Mouse (Mus musculus) kidney, postnatal 36 days (tissue): ENCODE measurements around the gene Rcor1.
"Not testable (repeated sequence)": the region's sequence is repeated elsewhere in the genome, so short reads cannot be mapped to it uniquely, and the experiment has no call there.

Source experiments
- DNase-seq, 2 experiments: peaks; one replicate each; pipeline ENCODE4 v3.0.0; 2021 to 2022; ENCODE audit warnings: mixed read lengths in 2 of 2

Gene Rcor1

DNA sequence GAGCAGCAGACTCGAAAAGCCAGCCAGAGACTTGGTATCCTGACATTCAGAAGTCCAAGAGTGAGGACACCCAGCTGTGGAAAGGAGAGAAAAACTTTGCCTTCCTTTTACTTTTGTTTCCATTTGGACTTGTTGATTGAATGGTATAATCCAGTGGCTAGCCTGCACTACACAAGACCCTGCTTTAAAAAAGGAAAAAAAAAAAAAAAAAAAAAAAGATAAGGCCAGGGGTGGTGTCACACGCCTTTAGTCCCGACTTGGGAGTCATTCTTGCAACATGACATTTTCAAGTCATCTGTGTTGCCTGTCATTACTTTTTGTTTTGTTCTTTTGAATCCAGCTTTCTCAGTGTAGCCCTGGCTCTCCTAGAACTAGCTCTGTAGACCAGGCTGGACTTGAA is 17.6 kb upstream of the Rcor1 start:
- DNase-seq = no peak

DNA sequence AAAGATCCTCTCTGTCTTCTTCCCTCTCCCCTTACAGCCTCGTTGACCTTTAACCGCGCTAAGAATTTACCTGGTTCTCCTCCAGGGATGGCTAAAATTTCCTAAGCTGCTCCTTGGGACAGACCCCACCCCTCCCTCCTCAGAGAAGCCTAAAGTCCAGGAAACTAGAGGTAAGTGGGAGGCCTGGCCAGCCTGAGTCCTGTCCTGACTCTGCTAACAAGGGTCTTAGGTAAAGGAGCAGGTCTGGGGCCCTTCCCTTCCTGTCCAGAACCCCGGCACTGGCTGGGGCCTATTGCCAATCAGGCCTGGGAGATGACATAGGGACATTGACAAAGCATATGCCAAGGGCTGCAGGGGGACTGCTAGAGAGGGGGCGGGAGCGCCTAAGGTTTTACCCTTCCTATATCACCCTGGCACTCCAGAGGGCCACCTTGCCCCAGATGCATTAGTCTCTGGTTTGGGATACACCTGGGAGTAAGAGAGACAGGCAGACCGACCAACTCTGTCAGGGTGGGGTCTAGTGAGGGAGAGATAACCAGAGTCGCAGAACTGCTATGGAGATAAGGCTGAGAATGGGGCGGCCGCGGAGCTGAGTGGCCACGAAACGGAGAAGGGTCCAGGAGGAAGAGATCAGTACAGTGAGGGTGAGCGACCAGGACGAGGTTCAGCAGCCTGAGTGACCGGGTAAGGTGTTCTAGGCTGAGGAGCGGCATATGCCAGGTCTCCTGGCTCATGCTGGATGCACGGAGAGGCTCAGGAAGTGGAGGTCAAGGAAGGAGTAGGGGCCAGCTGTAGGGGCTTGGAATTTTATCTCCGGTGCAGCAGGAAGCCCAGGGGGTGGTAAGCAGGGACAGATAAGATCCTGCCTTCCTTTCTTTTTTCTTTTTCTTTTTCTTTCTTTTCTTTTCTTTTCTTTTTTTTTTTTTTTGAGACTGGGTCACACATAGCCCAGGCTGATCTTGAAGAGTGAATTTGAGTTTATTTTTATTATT is 10.7 kb upstream of the Rcor1 start:
- no peak for DNase-seq

DNA sequence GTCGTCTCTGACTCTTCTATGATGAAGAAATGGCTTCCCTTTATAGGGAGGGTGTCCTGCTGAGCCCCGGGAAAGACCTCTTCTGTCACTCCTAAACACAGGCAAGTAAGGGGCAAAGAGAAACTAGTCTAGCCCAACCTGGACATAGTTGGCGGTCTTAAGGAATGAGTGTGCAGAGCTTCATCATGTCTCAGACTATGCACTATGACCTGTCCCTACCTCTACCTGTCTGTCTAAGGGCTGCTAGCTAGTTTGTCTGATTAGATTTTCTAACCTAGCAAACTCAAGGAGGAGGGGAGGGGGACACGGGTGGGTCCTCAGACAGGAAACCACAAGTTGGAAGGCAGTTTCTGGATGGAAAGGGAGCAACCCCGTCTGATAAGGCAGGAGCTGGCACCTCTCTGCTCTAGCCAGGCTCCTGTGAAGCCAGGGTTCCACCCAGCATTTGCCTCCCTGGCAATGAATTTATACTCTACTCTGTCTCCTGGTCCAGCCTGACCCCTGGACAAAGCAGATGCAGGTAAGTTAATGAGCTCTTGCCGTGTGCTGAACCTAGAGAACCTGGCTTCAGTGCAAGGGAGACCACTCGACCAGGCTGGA is 9.8 kb upstream of the Rcor1 start:
- DNase-seq = no peak

DNA sequence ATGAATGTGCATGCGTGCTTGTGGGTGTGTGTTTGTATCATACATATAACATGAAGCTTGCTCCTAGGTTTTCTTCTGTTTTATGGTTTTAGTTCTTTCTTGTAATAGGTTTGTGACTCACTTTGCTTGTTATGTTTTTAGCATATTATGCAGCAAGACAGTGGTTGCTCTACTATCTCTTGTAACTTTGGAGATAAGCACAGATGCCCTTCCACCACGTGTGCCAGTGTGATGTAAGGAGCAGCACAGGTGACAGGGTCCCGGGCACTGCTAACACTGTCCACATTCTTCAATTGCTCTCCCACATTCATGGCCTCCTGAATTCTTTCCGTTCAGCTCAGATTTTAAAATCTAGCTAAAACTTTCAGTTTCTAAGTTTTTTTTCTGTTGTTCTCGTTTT is 6.3 kb upstream of the Rcor1 start:
- no peak for DNase-seq

DNA sequence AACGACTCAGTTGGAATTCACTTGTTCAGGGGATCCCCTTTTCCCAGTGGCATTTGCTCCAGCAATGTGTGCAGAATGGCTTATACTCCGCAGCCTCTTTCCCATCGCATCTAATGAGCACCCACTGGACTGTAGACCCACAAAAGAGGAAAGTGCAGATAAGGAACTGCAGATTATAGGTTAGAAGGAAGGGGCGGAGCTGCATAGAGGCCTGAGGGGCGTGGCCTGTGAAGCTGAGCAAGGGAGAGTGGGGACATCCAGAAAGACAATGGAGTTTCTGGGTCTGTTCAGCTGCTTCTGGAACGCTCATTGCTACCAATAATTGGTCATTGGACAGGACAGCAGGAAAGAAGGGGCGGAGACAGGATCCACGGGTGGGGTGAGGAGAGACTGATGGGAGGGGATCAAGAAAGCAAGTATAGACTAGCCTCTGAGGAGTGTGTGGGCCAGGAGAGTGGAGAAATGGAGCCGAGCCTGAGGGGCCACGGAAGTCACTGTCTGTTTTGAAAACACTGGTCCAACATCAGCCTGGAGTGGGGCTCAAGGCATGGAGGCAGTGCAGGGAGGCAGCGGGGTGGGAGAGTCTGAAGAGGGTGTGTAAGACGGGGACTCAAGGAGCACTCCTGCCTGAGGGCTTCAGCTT is 3.8 kb upstream of the Rcor1 start:
- peak in 1 of 2 experiments; percentile 32 for DNase-seq

DNA sequence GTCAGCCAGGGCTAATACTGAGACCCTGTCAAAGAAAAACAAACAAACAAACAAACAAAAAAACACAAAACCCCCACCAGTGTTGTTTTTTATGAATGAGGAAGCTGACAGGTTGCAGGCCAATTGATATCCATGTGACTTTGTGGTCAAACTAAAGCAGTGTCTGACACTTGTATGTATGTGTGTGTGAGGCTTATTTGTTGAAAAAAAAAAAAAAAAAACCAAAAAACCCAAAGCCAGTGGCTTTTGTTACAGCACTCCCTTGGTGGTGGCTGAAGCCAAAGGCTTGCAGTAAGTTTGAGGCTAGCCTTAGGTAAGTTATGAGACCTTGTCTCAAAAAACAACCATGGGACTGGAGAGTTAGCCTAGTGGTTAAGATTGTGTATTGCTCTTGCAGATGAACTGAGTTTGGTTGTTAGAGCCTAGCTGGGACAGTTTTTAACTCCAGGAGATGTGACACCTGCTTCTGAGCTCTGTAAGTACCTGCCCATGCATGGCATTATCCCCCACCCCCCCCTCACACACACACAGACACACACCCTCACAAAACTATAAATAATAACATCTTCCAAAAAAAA is 2.9 kb upstream of the Rcor1 start:
- DNase-seq = no peak

DNA sequence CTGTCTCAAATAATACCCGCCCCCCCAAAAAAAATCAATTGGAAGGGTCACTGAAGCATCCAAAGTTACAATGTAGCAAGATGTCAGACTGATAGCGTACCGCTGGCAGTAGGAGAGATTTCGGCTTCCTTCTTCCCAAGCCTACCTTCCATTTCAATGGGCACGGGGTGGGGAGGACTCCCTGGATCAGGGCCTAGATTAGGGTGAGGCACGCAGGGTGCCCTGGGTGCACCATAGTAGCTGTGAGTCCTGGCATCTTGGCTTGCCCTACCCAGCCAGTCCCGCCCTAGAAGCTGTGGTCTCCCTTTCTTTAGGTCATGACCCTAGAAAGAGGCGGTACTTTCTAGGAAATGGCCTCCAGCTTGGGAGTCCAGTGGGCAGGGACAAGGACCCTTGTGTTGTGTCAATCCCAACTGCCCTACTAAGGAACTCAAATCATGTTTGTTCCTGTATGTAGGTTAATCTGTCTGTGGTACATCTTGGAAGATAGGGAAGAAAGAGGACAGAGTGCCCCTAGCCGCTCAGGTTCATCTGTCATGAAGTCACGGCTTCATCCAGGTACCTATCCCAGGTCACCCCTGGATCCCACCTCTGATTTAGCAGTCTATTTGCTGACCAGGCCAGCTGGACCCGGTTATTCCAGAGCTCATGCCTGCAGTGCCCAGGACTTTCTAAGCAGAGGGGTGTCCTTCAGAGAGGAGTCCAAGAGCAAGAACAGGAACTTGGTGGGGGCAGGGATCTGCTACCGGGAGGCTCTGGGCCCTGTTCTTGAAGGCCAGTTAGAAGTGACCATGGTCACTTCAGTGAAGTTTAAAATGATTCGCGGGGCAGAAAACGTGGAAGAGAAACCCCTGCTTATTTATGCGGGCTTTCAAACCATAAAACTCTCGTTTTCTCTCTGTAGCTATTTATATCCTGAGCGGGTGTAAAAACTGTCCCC is 1.6 kb upstream of the Rcor1 start:
- DNase-seq = peak; percentile 56 to 62

DNA sequence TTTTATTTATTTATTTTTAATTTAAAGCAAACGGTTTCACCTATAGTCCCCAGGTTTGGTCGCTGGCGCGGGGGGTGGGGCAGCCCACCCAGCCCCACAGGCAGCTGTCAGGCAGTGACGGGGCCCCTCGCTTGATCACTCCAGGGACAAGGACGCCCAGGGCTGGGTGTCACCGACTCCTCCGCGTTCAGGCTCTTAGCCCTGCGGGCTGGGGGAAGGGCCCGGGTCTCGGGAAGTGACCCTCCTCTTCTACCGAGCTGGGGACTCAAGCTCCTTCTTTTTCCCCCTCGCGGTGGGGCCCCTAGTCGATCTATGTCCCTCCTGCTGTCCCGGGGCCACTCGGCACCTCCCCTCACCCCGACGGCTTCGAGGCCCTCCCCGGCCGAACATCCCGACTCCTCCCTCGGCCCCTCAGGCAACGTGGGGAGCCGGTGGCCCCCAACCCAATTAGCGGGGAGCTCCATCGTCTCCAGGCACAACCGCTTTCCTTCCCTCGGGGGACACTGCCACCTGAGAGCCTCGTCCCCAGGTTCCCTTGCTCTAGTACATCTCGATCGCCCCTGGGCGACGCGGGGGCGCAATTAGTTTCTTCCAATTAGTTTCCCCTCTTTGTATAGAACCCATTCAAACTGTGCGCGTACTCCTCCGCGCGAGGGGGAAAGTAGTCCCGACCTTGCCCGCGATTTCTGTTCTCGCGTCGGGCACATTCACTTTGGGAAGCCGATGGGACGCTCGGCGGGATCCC is 748 bp upstream of the Rcor1 start:
- peak in 1 of 2 experiments; percentile 50 for DNase-seq

DNA sequence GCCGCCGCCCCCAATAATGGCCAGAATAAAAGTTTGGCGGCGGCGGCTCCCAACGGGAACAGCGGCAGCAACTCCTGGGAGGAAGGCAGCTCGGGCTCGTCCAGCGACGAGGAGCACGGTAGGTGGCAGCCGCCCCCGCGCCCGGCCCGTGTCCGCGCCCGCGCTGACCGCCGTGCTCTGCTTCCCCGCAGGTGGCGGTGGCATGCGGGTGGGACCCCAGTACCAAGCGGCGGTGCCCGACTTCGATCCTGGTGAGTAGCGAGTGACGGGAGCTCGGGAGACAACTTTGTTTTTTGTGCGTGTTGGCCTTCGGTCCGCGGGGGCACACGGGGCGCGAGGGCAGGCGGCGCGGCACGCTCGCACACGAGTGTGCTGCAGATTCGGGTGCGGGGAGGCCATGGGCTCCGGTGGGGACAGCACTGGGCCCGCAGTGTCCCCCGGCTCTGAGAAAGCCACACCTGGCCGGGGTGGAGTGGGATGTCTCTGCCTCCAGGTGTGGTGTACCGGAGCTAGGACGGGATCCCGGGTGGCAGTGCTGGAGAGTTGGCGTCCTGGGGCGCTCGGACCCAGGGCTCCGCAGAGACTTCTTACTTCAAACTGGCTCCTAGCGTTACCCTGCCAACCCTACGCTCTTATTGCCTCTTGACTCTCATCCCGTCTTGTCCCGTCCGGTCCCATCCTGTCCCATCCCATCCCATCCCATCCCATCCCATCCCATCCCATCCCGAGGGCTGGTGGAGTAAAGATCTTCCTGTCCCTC is 800 bp downstream of the Rcor1 start:
- peak; percentile 27 to 69 for DNase-seq

DNA sequence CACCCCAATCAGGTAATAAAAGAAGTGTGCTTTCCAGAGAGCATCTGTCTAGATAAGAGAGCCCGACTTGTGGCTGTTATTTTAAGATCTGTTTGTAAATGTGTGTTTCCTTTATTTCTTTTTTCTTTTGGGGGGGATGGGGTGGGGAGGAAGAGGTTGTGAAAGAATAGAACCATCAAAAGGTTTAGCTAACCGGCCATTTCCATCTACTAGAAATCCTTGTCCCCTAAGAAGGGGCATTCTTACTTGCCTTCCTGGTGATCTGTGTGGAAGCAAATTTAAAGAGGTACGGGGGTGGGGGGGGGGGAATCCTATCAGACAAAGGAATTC is 1.3 kb downstream of the Rcor1 start:
- no peak for DNase-seq

DNA sequence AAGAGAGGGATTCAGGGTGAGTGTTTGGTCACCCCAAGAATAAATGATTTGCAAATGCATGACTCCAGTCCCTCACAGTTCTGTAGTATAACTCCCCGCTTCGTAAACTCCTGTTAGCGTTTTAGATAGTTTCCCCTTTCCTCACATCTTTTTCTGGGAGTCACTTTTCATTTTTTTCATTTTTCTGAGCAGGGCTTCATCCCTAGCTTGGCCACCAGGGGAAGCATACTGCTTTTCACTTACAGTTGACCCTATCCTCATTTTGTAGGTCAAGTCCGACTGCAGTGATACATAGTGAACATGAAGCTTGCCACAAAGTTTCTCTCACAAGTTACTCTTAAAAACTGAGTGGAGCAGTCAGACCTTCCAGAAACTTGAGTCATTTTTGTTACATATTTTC is 2.0 kb downstream of the Rcor1 start:
- DNase-seq = peak; percentile 44 to 58

DNA sequence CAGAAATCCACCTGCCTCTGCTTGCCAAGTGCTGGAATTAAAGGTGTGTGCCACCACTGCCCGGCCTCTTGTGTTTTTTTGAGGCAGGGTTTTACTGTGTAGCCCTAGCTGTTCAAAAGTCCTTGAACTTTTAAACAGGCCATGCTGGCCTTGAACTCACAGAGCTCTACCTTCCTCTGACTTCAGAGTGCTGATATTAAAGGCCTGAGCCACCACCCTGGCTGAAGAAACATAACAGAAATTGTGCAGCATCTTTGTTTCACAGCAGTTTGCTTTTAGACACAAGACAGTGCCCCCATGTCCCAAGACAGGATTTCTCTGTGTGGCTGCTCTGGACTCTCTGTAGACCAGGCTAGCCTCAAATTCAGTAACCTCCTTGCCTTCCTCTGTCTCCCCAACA is 3.2 kb downstream of the Rcor1 start:
- no peak for DNase-seq

DNA sequence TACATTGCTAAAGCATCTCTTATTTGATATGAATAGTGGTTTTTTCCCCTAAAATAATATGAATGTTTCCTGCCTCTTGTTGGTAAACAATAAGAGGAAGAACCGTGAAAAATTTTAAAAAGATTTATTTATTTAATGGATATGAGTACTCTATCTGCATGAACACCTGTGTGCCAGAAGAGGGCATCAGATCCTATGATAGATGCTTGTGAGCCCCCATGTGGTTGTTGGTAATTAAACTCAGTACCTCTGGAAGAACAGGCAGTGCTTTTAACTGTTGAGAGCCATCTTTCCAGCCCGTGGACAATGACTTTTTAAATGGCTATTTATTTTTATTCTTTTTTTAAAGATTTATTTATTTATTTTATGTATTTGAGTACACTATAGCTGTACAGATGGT is 5.7 kb downstream of the Rcor1 start:
- no peak for DNase-seq

DNA sequence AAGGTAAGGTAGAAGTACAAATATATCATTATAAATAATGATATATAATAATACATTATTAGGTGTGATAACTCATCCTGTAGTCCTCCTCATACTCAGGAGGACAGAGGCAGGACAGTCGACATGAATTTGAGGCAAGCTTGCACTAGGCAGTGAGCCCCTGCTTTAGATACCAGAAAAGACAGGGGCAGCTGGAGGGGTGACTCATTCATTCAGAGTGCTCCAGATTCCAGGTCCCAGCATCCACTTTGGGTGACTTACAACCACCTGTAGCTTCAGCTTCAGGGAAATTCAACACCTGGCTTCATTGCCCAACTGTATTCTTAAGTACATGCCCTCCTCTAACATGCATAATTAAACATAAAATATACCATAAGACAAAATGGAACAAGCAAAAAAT is 7.7 kb downstream of the Rcor1 start:
- no peak for DNase-seq

DNA sequence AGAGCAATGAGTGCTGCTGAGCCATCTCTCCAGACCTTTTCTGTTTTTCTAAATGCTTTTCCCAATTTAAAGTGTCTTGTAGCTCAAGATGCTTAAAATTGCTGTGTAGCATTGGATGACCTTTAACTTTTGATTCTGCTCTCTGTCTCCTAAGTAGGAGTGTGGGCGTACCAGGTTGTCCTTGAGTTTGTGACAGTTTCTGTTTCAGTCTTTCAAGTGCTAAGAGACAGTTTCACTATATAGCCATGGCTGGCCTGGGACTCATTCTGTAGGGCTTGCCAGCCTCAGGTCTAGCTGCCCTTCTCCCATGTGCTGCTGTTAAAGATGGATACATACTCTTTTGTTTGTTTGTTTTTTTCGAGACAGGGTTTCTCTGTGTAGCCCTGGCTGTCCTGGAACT is 9.1 kb downstream of the Rcor1 start:
- DNase-seq = no peak

DNA sequence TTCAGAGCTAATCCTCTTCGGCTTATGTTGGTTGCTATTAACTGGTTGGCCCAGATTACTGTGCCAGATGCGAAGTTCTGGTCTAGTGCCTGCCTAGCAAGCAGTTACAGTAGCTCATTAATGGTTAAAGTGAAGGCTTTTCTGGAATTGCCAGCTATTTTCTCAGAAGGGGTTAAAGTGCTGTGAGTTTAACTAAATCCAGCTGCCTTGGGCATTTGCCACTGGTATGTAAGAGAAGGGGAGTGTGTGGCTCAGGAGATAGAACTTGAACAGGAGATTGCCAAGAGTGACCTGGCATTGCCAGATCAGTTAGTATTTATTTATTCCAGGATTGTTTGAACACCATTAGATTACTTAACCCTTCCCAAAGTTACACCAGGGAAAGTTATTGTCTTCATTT is 11.1 kb downstream of the Rcor1 start:
- peak; percentile 64 to 71 for DNase-seq

DNA sequence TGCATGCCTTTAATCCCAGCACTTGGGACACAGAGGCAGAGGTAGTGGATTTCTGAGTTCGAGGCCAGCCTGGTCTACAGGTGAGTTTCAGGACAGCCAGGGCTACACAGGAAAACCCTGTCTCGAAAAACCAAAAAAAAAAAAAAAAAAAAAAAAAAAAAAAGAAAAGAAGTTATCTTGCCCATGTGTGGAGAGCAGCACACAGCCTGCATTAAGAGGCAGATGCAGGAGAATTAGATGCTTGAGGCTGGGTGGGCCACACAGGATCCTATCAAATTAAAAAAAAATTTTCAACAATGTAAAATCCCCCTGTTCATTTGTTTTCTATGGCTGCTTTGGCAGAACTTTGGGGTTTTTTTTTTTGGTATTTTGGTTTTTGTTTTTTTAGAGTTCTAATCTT is 24.2 kb downstream of the Rcor1 start:
- no peak for DNase-seq

DNA sequence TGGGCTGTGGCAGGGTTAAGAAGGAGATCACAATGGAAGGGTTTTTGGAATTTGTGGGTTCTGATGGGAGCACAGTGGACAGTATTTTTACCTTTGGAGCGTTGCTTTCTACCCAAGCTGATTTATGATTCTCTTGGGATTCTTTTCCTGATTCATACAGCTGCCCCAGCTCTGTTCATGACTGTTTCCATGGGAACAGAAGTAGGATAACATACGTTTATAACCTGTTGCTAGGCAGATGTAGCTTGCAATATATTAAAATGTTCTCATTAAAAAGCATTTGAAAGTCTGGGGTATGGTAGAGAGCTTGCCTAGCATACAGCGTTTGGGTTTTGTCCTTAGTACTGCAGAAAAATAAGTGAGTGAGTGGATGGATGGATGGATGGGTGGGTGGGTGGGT is 25.1 kb downstream of the Rcor1 start:
- no peak for DNase-seq

DNA sequence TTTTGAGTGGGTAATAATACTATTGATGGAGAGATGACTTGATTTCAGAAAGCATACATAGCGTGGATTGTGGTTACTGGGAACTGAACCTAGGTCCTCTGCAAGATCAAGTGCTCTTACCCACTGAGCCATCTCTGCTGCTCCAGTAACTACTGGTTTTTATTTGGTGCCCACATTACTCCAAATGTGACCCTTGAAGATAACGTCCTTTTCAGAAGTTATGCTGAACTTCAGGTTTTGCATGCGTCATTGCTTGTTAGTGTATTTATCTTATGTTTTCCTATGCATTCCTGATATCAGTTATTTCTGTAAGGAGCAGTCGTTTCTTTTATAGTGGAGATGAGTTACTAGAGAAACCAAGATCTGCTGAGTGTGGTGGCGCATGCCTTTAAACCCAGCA is 26.2 kb downstream of the Rcor1 start:
- no peak for DNase-seq

DNA sequence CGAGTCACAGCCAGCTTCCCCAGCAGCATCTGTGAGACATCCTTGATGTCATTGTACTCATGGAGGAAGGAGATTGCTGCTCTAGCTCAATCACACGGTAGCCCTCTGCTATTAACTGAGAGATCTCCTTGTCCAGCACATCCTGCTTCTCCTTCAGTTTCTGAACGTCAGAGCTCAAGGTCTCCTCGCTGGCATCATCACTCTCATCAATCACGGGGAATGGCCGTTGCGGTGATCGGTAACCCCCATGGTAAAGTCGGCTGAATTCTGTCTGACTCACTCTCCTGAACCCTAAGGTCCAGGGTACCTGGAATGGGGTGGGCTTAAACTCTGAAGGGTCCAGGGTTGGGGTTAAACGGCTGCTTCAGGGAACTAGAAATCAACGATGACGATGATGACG is 28.7 kb downstream of the Rcor1 start:
- DNase-seq = no peak

DNA sequence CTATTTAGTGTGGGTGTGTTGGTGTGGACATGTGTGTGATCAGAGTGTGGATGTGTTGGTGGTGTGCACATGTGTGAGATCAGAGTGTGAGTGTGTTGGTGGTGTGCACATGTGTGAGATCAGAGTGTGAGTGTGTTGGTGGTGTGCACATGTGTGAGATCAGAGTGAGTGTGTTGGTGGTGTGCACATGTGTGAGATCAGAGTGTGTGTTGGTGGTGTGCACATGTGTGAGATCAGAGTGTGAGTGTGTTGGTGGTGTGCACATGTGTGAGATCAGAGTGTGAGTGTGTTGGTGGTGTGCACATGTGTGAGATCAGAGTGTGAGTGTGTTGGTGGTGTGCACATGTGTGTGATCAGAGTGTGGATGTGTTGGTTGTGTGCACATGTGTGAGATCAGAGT is 30.1 kb downstream of the Rcor1 start:
- DNase-seq = not testable (repeated sequence)
